Mouse (Mus musculus) gastrocnemius, postnatal 36 days (tissue): Measurements from ENCODE around the gene Tmc4. TPM values are rescaled to one million over a fixed set of nuclear protein-coding genes. Genes with fewer than 3 reads are reported as not detected.

Experiments used
- DNase-seq, 2 experiments: peaks; one replicate each; pipeline ENCODE4 v3.0.0; 2022
- intact Hi-C: fragments of 180-260 bp; cut with DNase I; formaldehyde crosslinking; loops from one replicate; pipeline ENCODE4 v1.15.1; 2025
- microRNA-seq, 2 experiments: library from miRNA; unstranded; fragments of <30 nt; microRNA quantifications; one replicate each; pipeline ENCODE4 v1.2.0; 2021
- total RNA-seq, 2 experiments: library from RNA; stranded (reverse); gene quantifications; 2 replicates each; pipeline ENCODE4 v1.2.3; 2021

Gene Tmc4
- total RNA-seq, 2 experiments from 2014 or later, result 0.43 to 0.94 TPM

DNA sequence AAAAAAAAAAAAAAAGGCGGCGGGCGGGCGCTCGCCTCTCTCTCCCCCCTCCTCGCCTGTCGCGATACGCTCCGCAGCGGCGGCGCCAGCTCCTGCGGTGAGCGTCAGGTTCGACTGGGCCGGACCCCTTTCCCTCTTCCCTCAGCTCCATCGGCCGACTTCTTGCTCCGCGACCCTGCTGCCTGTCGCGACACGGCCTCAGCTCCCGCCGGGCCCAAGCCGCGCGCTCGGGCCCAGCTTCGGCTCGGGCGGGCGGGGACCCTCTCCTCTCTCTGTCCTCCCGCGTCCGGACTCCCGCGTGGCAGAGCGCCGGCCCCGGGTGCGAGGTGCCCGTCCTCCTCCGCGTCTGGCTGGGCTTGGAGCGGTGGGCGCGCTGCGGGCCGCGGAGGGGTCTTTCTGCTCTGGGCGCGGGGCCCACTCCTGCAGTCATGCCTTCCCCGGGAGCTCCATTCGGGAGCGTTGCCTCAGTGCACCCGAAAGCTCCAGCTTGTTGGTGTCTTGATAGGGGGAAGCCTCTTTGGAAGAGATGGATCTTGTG, 31.8 kb downstream of the Tmc4 start:
- no peak for DNase-seq
- intact Hi-C loops, result no loop called here

DNA sequence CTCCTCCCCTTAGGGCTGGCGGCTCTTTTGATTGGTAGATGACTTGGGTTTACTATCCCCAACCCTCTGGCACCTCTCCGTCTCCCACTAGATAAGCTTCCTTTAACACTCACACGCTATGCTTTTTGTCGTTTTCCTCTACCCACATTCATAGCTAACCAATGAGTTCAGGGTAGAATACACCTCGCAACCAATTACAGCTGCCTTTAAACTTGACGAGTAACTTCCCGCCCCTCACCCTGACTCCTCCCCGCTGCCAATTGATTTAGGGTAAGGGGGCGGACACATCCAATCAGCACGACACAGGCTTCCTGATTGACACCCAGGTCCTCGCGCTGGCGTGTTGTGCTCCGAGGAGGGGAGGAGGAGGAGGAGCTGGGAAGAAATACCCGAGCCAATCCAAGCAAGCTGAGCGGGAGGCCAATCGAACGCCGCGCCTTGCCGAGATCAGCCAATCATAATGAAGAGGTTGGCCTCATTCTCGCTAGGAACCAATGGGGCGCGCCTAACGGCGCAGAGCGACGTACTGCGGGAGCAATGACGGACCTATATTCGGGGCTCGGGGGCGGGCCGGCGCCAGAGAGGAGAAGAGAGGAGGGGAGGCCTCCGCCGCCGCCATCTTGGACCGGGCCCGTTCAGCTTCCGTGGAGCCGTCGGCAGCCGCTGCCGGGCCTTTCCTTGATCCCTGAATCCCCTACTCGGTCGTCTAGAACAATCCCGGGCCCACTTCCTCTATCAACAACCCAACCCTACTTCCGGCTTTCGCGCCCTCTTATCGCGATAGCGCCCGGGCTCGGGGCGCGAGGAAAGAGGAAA, 32.5 kb downstream of the Tmc4 start, which contains the start of gene Cnot3:
Gene Cnot3, plus strand, starts transcription at position 597 of the 816 bp plus-strand sequence.
- intact Hi-C loops, result no loop called here
- peak; percentile 97 for DNase-seq

DNA sequence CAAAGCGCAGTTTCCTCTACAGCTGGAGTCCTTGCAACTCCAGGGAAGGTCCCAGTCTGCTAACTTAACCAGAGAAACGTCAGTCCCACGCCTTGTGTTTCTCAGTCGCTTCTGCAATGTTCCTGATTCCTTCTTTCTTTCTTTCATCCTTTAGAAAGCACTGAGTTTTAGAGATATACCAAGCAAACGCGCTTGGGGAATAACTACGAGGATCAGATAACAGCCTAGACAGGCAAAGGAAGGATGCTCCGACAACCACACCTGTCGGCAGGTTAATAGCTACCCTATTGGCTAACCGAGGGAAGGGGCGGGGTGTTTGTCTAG, 33.0 kb downstream of the Tmc4 start:
- intact Hi-C loops, result no loop called here
- DNase-seq, result peak in 1 of 2 experiments; percentile 75

DNA sequence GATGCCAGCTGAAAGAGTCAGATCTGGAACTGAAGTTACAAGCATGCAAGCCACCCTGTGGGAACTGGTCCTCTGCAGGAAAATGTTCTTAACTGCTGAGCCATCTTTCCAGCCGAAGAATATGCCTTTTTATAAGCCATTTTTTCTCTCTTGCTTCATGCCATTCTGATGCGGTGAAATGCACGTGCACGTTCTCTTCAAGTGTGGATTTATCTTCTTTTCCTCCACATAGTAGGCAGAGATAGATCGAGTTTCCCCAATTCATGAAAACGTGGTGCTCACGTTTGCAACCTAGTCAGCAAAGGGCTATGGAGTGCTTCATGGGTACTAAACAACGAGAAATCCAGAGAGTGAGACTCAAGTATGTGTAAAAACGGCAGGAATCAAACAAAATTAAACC, 33.5 kb downstream of the Tmc4 start:
- intact Hi-C loops, result loop anchor here (1.0 kb wide), 1 partner anchor 12 kb away; no protein-coding TSS in a partner anchor
- no peak for DNase-seq

DNA sequence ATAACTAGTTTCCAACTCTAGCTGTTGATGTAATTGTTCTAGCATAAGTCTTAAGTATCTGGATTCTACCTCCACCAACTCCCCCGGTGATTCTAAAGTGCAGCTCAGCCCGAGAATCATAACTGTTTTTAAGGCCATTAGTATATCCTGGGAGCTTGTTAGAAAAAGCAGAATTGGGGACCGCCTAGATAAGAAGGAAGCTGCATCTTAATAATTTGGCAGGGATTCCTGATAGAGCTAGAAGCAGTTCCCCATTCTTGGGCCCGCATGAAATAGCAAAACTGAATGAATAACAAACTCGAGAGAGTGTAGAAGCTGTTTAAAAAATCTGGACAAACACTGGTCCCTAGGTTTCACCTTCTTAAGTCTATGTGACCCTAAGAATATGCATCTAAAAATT, 33.9 kb downstream of the Tmc4 start:
- DNase-seq, result no peak
- intact Hi-C loops, result loop anchor here (1.0 kb wide), 1 partner anchor 11 kb away; no protein-coding TSS in a partner anchor

DNA sequence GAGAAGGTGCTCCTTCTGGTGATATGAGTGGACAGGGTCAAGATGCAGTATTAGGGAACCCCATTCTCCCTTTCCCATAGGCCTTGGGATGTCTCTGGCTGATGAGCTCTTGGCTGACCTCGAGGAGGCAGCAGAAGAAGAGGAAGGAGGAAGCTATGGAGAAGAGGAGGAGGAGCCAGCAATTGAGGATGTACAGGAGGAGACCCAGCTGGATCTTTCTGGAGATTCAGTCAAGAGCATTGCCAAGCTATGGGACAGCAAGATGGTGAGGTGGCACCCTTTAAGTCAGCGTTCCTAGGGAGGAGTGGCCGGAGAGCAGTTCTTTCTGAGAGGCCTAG, 46.9 kb downstream of the Tmc4 start:
- no peak for DNase-seq
- intact Hi-C loops, result loop anchor here (5.0 kb wide), 1 partner anchor 72 kb away; the partner anchor contains the start of gene Rps9

DNA sequence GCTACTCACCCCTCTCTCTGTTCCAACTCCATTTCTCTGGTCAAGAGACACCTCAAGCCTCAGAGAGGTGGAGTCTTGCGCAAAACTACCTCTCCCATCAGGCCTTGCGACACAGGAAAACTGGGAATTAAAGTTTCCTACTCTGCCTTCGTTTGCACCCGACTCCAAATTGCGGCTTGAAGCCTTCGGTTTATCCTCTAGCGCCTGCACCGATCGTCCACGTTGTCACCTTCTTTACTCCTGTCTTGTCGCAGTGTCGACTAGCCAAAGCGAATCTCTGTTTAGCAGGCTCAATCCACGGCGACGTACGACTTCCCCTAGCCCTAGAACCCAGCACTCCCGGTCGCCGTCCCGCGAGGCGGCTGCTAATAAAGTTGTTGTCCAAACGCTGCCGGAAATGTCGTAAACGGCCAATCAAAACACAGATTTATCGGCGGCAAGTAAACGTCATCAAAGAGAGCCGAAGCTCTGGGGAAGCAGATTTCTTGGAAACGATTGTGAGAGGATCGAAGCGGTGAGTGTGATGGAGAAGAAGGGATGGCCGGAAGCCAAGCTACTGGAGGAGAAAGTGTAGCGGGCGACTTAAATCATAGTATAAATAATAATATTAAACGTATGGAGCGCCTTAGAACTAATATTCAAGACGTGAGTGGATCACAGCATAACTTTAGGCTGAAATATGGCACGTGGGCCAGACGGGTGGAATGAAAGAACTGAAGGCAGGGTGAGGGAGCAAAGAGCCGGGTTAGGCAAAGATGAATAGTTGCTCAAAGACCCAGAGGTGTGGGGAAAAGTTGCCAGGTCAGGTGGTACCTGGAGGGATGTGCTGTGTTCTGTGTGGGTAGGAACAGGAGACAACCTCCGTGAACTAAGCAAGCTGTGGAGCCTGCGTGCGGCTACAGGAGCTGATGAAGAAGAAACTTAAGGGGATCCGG, 47.5 kb downstream of the Tmc4 start, which contains the start of the genes Tfpt and Prpf31:
Gene Tfpt, minus strand, starts transcription at position 387 of the 935 bp plus-strand sequence.
Gene Prpf31, plus strand, starts transcription at position 443 of the 935 bp plus-strand sequence.
- intact Hi-C loops, result loop anchor here (1.0 to 10.0 kb wide), 4 partner anchors 13 to 505 kb away; partner anchors contain the start of genes Leng8, Ndufa3 and Rps9
- peak; percentile 82 to 91 for DNase-seq

DNA sequence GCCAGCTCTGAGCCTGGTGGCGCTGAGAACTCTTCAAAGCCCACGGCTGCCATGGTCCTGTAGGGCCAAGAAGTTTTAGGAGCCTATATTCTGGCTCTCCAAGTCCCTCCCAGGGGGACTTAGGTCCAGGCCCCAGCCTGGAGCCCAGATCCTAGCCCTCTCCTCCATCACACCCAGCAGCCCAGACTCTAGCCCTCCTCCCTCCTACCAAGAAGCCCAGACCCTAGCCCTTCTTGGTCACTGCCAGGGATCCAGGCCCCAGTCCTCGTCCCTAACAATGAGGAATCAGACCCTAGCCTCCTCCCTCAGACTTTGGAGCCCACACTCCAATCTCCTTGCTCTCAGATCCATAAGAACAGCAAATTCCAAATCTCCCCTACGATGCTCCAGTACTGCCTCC, 48.3 kb downstream of the Tmc4 start:
- intact Hi-C loops, result loop anchor here (1.0 to 10.0 kb wide), 3 partner anchors 12 to 506 kb away; partner anchors contain the start of genes Leng8 and Ndufa3
- DNase-seq, result no peak

DNA sequence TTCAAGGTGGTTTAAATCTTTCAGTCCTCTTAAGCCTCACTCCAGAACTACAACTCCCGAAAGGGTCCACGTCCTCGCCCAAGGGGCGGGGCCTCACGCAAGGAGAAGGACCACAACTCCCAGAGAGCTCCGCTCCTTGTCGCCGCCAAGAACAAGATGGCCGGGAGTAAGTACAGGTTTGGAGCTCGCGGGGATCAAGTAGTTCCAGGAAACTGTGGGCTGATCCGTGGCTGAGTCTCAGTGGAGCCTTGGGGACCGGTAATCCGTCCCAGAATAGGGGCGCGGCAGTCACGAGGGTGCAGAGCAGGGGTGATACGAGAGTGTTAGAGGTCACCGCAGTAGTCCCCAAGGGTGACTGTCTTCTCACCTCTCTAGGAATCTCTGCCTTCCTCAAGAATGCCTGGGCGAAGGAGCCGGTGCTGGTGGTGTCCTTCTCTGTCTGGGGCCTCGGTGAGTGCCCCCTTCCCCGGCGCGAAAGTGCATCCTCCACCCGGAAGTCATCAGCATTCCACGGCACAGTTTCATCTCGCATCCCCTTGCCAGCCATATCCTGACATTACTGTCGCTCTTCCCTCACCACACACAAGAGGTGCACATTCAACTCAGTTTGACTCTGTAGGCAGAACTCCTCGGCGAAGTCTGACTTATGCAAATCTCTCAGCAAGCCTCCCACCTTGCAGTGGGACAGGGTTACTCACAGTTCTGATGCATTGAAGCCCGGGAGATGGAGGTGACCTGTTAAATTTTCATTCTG, 59.9 kb downstream of the Tmc4 start, which contains the start of gene Ndufa3:
Gene Ndufa3, plus strand, starts transcription at position 132 of the 754 bp plus-strand sequence.
- DNase-seq, result peak; percentile 67 to 79
- intact Hi-C loops, result loop anchor here (1.0 kb wide), 1 partner anchor 12 kb away; the partner anchor contains the start of genes Prpf31 and Tfpt

DNA sequence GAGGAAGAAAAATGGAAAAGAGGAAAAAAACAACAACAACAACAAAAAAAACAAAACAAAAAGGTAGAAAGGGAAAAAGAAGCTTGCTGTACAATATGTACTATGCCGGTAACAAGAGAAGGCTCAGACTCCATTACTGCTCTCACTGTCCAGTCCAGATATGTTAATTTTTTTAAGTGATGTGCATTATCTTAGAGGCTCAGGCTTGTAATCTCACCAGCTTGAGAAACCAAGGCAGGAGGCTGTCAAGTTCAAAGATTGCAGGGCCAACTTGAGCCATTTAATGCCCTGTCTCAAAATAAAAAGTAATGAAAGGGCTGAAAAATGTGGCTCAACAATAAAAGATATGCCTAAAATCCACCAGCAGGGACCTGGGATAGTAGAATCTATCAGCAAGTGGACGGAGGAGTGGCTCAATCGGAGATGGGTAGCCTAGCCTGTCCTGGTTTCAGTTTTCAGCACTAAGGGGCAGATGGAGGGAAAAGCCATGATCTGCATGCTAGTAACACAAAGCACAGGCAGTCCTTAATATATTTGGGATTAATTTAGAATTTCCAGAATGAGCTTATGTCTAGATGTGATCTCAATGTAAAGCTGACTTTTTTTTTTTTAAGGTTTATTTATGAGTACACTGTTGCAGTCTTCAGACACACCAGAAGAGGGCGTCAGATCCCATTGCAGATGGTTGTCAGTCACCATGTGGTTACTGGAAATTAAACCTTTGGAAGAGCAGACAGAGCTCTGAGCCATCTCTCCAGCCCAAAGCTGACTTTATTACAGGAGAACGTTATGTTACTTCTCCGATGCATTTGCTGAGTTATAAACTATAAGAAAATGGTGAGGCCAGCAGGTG, 60.7 kb downstream of the Tmc4 start:
- no peak for DNase-seq
- intact Hi-C loops, result loop anchor here (1.0 kb wide), 1 partner anchor 13 kb away; the partner anchor contains the start of genes Prpf31 and Tfpt

DNA sequence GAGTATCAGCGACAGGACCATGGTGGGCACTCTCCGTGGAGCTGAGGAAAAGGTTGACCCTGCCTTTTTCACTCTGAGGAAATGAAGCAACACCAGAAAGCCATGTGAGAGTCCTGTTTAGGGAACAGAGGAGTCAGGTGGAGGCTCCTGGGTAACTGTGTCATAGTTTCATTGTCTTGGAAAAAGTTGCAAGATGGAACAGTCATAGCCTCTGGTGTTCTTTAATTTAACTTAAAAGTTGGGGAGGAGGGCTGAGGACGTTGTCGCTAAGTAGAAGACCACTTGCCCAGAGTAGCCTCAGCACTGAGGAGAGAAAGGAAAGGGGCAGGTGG, 61.3 kb downstream of the Tmc4 start, which contains the start of gene Oscar:
Gene Oscar, minus strand, starts transcription at position 101 of the 332 bp plus-strand sequence.
- intact Hi-C loops, result no loop called here
- no peak for DNase-seq

Small RNA genes within 50 kb of the gene (microRNA-seq; reads per million reads assigned to microRNA genes)
- gene Mir3572, result 0 to 0.72 reads per million in 2 experiments

Other genes with a start within 250 kb of the Tmc4 start
- gene Tarm1, start 174.9 kb downstream of the Tmc4 start, total RNA-seq, result not detected
- gene Oscar, start 61.4 kb downstream of the Tmc4 start, total RNA-seq, result not detected
- 100 to 1,000 TPM; 868 to 976 TPM for gene Ndufa3, start 60.2 kb downstream of the Tmc4 start, total RNA-seq
- 10 to 100 TPM; 12.8 to 17.0 TPM for gene Tfpt, start 47.6 kb downstream of the Tmc4 start, total RNA-seq
- gene Prpf31, start 47.6 kb downstream of the Tmc4 start, total RNA-seq, result 10 to 100 TPM; 20.9 to 21.7 TPM
- 10 to 100 TPM; 13.3 to 19.8 TPM for gene Cnot3, start 32.3 kb downstream of the Tmc4 start, total RNA-seq
- 1 to 10 TPM; 3.3 to 6.1 TPM for gene Leng1, start 11.7 kb downstream of the Tmc4 start, total RNA-seq
- 10 to 100 TPM; 26.6 to 27.9 TPM for gene Tsen34, start 15.3 kb upstream of the Tmc4 start, total RNA-seq
- gene Mboat7, start 16.0 kb upstream of the Tmc4 start, total RNA-seq, result 10 to 100 TPM in 1 of 2 experiments, 1 to 10 TPM in 1; 8.4 to 10.2 TPM
- 100 to 1,000 TPM; 353 to 420 TPM for gene Rps9, start 26.4 kb upstream of the Tmc4 start, total RNA-seq
- gene Pirb, start 42.8 kb upstream of the Tmc4 start, total RNA-seq, result under 1 TPM; 0.61 to 0.89 TPM
- under 1 TPM; 0.15 to 0.20 TPM for gene Gm15448, start 148.1 kb upstream of the Tmc4 start, total RNA-seq
- gene Pira2, start 167.5 kb upstream of the Tmc4 start, total RNA-seq, result under 1 TPM in 1 of 2 experiments, not detected in 1; 0.37 TPM
- gene Gm14548, start 220.6 kb upstream of the Tmc4 start, total RNA-seq, result under 1 TPM in 1 of 2 experiments, not detected in 1; 0.20 TPM
- gene Lilra6, start 237.9 kb upstream of the Tmc4 start, total RNA-seq, result not detected